8 mouse cellular contexts compared by ENCODE assay signal in the genomic region with DNA sequence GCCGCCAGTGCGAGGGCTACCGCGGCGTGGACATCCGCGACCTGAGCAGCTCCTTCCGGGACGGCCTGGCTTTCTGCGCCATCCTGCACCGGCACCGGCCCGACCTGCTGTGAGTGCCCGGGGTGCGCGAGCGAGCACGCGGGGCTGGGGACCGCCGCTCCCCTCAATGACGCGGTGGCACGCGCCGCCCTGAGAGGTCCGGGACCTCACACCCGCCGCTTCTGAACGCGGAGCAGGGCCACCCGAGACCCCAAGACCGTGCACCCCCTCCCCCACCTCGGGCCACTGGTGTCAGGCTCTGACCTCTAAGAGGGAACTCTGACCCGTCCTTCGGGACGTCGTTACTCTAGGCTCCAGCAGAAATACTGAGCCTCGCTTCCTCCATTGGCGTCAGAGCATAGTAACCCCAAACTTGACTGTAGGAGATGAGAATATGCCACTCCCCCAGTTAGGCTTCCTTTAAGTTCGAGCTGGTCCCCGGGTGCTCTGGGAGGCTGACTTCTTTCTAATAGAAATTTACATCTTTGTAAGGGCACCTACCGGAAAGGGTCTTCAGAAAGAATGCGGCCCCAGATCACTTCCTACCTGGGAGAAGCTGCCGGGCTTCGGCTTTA. TPM values are rescaled to one million over a fixed set of nuclear protein-coding genes. Genes with fewer than 3 reads are reported as not detected.
DNase-seq lines count a peak whose midpoint lies in the region; ATAC-seq and TF ChIP-seq lines count a peak whose summit lies in the region.

No protein-coding gene starts in this region.

- H3K4me3 ChIP-seq in spleen, adult 2 months (ENCODE audit: extremely low read depth, insufficient read depth, insufficient read length): peak overlapping the region; percentile 80
- H3K4me3 ChIP-seq in heart, embryonic 16.5 days (ENCODE audit: low read length): peak overlapping the region; percentile 95
- H3K4me3 ChIP-seq in liver, embryonic 16.5 days (ENCODE audit: low read depth, low read length): peak overlapping the region; percentile 74

- no peak for TF ChIP-seq CTCF in spleen, adult 2 months (IDR thresholded peaks at IDR 0.05; ENCODE audit: extremely low read depth, insufficient read depth, insufficient read length, insufficient replicate concordance)

- no peaks in the 10 kb centered on the region for H3K27me3 ChIP-seq in spleen, adult 2 months (ENCODE audit: control insufficient read depth, insufficient read depth, low read length)
- H3K27me3 ChIP-seq in heart, embryonic 16.5 days (ENCODE audit: control insufficient read depth, insufficient read depth, low read length): no peaks in the 10 kb centered on the region
- peaks cover 14% of the 10 kb centered on the region for H3K27me3 ChIP-seq in liver, embryonic 16.5 days (ENCODE audit: control insufficient read depth, insufficient read depth, low read depth, low read length)
- no peaks in the 10 kb centered on the region; the same call in 1 of the 2 replicates for H3K27me3 ChIP-seq in splenic B cell, adult 2 months (ENCODE audit: control insufficient read depth, insufficient read depth, low read length, poor library complexity, severe bottlenecking)

- no peak for TF ChIP-seq POLR2A in spleen, adult 2 months (IDR thresholded peaks at IDR 0.05; ENCODE audit: low read depth, low read length)

- WGBS in spleen, adult 2 months: under 1% methylated on average over 46 of the region's 46 CpGs
- WGBS in heart, embryonic 16.5 days: under 1% methylated on average over 46 of the region's 46 CpGs
- under 1% methylated on average over 46 of the region's 46 CpGs for WGBS in liver, embryonic 16.5 days (ENCODE audit: insufficient replicate concordance)

- ATAC-seq in cerebellum, adult (ENCODE audit: insufficient number of reproducible peaks, low FRiP score, low TSS enrichment): peak; percentile 59; the same call in 1 of the 2 replicates
- ATAC-seq in heart, embryonic 16.5 days (replicated peaks; ENCODE audit: extremely low read depth, insufficient read depth, low FRiP score): peak; percentile 47
- ATAC-seq in liver, embryonic 16.5 days (ENCODE audit: low read depth): peak; percentile 61

- H3K36me3 ChIP-seq in spleen, adult 2 months (ENCODE audit: control insufficient read depth, insufficient read depth, low read length): 0 out of 2 replicates have a peak, but pooled peaks cover 3% of the 10 kb centered on the region
- H3K36me3 ChIP-seq in heart, embryonic 16.5 days (ENCODE audit: control insufficient read depth, insufficient read depth): peaks cover 4% of the 10 kb centered on the region; the same call in 1 of the 2 replicates
- H3K36me3 ChIP-seq in liver, embryonic 16.5 days (ENCODE audit: control insufficient read depth, insufficient read depth): no peaks in the 10 kb centered on the region
- H3K36me3 ChIP-seq in splenic B cell, adult 2 months (ENCODE audit: control insufficient read depth, insufficient read depth, low read length, poor library complexity, severe bottlenecking): peaks cover 5% of the 10 kb centered on the region; the same call in 1 of the 2 replicates

- H3K9me3 ChIP-seq in heart, embryonic 16.5 days (replicated peaks; ENCODE audit: control insufficient read depth, low read length): no peaks in the 10 kb centered on the region
- no peaks in the 10 kb centered on the region for H3K9me3 ChIP-seq in liver, embryonic 16.5 days (replicated peaks; ENCODE audit: control insufficient read depth, low read length)

- no peaks in the 10 kb centered on the region; the same call in 1 of the 2 replicates for H3K4me1 ChIP-seq in spleen, adult 2 months (ENCODE audit: control insufficient read depth, insufficient read depth, insufficient read length)
- peaks cover 27% of the 10 kb centered on the region for H3K4me1 ChIP-seq in heart, embryonic 16.5 days (ENCODE audit: control insufficient read depth, insufficient read depth, low read length)
- peaks cover 34% of the 10 kb centered on the region for H3K4me1 ChIP-seq in liver, embryonic 16.5 days (ENCODE audit: control insufficient read depth, low read depth, low read length)

- no peak for DNase-seq in cerebellum, postnatal 4 days (ENCODE audit: low spot score in 2 of 2)
- DNase-seq in spleen, adult 2 months (ENCODE audit: low read depth in 1 of 2, low spot score in 2 of 2): no peak
- no peak for DNase-seq in spleen, adult 12 weeks (ENCODE audit: low spot score)
- DNase-seq in splenic B cell, adult 2 months (ENCODE audit: low read depth, low spot score): peak; percentile 47
- DNase-seq in layer of hippocampus, adult 8-10 months (ENCODE audit: low spot score in 2 of 2): no peak

- peak overlapping the region; percentile 99 for H3K9ac ChIP-seq in heart, embryonic 16.5 days (ENCODE audit: low read length)
- H3K9ac ChIP-seq in liver, embryonic 16.5 days (ENCODE audit: low read depth, low read length): peak overlapping the region; percentile 78

- H3K4me2 ChIP-seq in heart, embryonic 16.5 days (ENCODE audit: low read depth, low read length): peak overlapping the region; percentile 72
- peak overlapping the region; percentile 98 for H3K4me2 ChIP-seq in liver, embryonic 16.5 days (ENCODE audit: low read depth, low read length)

- H3K27ac ChIP-seq in spleen, adult 2 months (ENCODE audit: insufficient read depth, low read length): peak overlapping the region; percentile 84
- H3K27ac ChIP-seq in heart, embryonic 16.5 days (ENCODE audit: low read length): peak overlapping the region; percentile 98
- H3K27ac ChIP-seq in liver, embryonic 16.5 days (ENCODE audit: low read length): peak overlapping the region; percentile 45; the same call in 1 of the 2 replicates

RNA-seq across cellular contexts. Expression of a gene that starts 0.7 kb away (rescaled TPM):
- polyA plus RNA-seq in spleen, adult 2 months (2012; rRNA removed): 20.0 and 24.9 TPM in 2 replicates
- polyA plus RNA-seq in heart, embryonic 16.5 days (2015; fragmentation: Nextera tagmentation; extraction: Ambion mirVana): 21.1 and 23.2 TPM in 2 replicates
- polyA plus RNA-seq in liver, embryonic 16.5 days (2015; fragmentation: Nextera tagmentation; extraction: Ambion mirVana): 0.93 and 1.0 TPM in 2 replicates
- total RNA-seq in layer of hippocampus, adult 8-10 months (2022): 10 to 100 TPM; 36.0 to 40.9 (median 38.3) TPM

RNA-seq across cellular contexts. Expression of a gene that starts 31.4 kb away (rescaled TPM):
- polyA plus RNA-seq in spleen, adult 2 months (2012; rRNA removed): 20.3 and 25.4 TPM in 2 replicates
- polyA plus RNA-seq in heart, embryonic 16.5 days (2015; fragmentation: Nextera tagmentation; extraction: Ambion mirVana): 222 and 262 TPM in 2 replicates
- 120 and 121 TPM in 2 replicates for polyA plus RNA-seq in liver, embryonic 16.5 days (2015; fragmentation: Nextera tagmentation; extraction: Ambion mirVana)
- 100 to 1,000 TPM in 1 of 4 experiments, 10 to 100 TPM in 3; 78.1 to 105 (median 92.0) TPM for total RNA-seq in layer of hippocampus, adult 8-10 months (2022)

RNA-seq across cellular contexts. Expression of a gene that starts 31.6 kb away (rescaled TPM):
- 0.53 and 0.83 TPM in 2 replicates for polyA plus RNA-seq in spleen, adult 2 months (2012; rRNA removed)
- 11.0 and 12.0 TPM in 2 replicates for polyA plus RNA-seq in heart, embryonic 16.5 days (2015; fragmentation: Nextera tagmentation; extraction: Ambion mirVana)
- 0.63 and 0.96 TPM in 2 replicates for polyA plus RNA-seq in liver, embryonic 16.5 days (2015; fragmentation: Nextera tagmentation; extraction: Ambion mirVana)
- 10 to 100 TPM in 3 of 4 experiments, 1 to 10 TPM in 1; 9.4 to 12.9 (median 11.1) TPM for total RNA-seq in layer of hippocampus, adult 8-10 months (2022)

RNA-seq across cellular contexts. Expression of a gene that starts 34.4 kb away (rescaled TPM):
- polyA plus RNA-seq in spleen, adult 2 months (2012; rRNA removed): 85.7 and 97.2 TPM in 2 replicates
- polyA plus RNA-seq in heart, embryonic 16.5 days (2015; fragmentation: Nextera tagmentation; extraction: Ambion mirVana): 151 and 161 TPM in 2 replicates
- polyA plus RNA-seq in liver, embryonic 16.5 days (2015; fragmentation: Nextera tagmentation; extraction: Ambion mirVana): 107 and 109 TPM in 2 replicates
- total RNA-seq in layer of hippocampus, adult 8-10 months (2022): 10 to 100 TPM; 76.9 to 82.0 (median 77.9) TPM

RNA-seq across cellular contexts. Expression of a gene that starts 46.7 kb away (rescaled TPM):
- polyA plus RNA-seq in spleen, adult 2 months (2012; rRNA removed): 57.3 and 78.9 TPM in 2 replicates
- polyA plus RNA-seq in heart, embryonic 16.5 days (2015; fragmentation: Nextera tagmentation; extraction: Ambion mirVana): 28.4 and 28.5 TPM in 2 replicates
- polyA plus RNA-seq in liver, embryonic 16.5 days (2015; fragmentation: Nextera tagmentation; extraction: Ambion mirVana): 36.7 and 40.9 TPM in 2 replicates
- 10 to 100 TPM; 17.3 to 23.9 (median 18.2) TPM for total RNA-seq in layer of hippocampus, adult 8-10 months (2022)

Comparison
In these comparisons a context has a peak if more than half of its experiments do, and no peak if none do; other contexts are left out.
1. H3K27ac ChIP-seq: peak in every context shown above with its lines; median percentile 98 in heart, embryonic 16.5 days; 84 in spleen, adult 2 months; 45 in liver, embryonic 16.5 days.
2. RNA of a gene that starts 0.7 kb away (polyA plus RNA-seq): 21.1 to 23.2 TPM in heart, embryonic 16.5 days and 20.0 to 24.9 TPM in spleen, adult 2 months; 0.93 to 1.0 TPM in liver, embryonic 16.5 days; every median in the first group is over 10 times any median in the second.
3. Peak in every context shown above with its lines, with median percentiles within 50 percentile points of each other: ATAC-seq and H3K4me3 ChIP-seq.